Mouse (Mus musculus) liver (tissue): ENCODE data around the gene Txndc5.

Experiments
- DNase-seq: peaks from one replicate; pipeline ENCODE4 v3.0.0-alpha.2; 2020; ENCODE audit warnings: mixed read lengths

The Txndc5 gene

GRCm38 (mm10) chr13:38528687-38529294 lies at the start of gene Txndc5:
TSS of gene Txndc5 (minus strand) at chr13:38528824.
- DNase-seq: no peak

- no peak for DNase-seq
Observed at GRCm38 (mm10) chr13:38574668-38575067, 46.0 kb upstream of the Txndc5 start.

GRCm38 (mm10) chr13:38573281-38573680 lies 44.7 kb upstream of the Txndc5 start:
- no peak for DNase-seq

- no peak for DNase-seq
Observed at GRCm38 (mm10) chr13:38565245-38565644, 36.6 kb upstream of the Txndc5 start.

- DNase-seq: peak; percentile 15
Observed at GRCm38 (mm10) chr13:38554611-38555010, 26.0 kb upstream of the Txndc5 start.

- no peak for DNase-seq
Observed at GRCm38 (mm10) chr13:38554210-38554609, 25.6 kb upstream of the Txndc5 start.

- no peak for DNase-seq
Observed at GRCm38 (mm10) chr13:38548681-38549080, 20.1 kb upstream of the Txndc5 start.

- no peak for DNase-seq
Observed at GRCm38 (mm10) chr13:38547717-38548116, 19.1 kb upstream of the Txndc5 start.

- DNase-seq: no peak
Observed at GRCm38 (mm10) chr13:38546754-38547153, 18.1 kb upstream of the Txndc5 start.

GRCm38 (mm10) chr13:38545460-38545859 lies 16.8 kb upstream of the Txndc5 start:
- no peak for DNase-seq

GRCm38 (mm10) chr13:38544769-38545445 lies 16.3 kb upstream of the Txndc5 start:
- DNase-seq: no peak

GRCm38 (mm10) chr13:38543455-38544125 lies 15.0 kb upstream of the Txndc5 start:
- DNase-seq: no peak

- DNase-seq: no peak
Observed at GRCm38 (mm10) chr13:38539192-38539900, 10.7 kb upstream of the Txndc5 start.

- no peak for DNase-seq
Observed at GRCm38 (mm10) chr13:38537521-38537920, 8.9 kb upstream of the Txndc5 start.

GRCm38 (mm10) chr13:38534731-38535130 lies 6.1 kb upstream of the Txndc5 start:
- DNase-seq: no peak

GRCm38 (mm10) chr13:38534016-38534415 lies 5.4 kb upstream of the Txndc5 start:
- no peak for DNase-seq

GRCm38 (mm10) chr13:38533461-38533860 lies 4.8 kb upstream of the Txndc5 start:
- DNase-seq: no peak

- no peak for DNase-seq
Observed at GRCm38 (mm10) chr13:38531498-38531897, 2.9 kb upstream of the Txndc5 start.

GRCm38 (mm10) chr13:38529576-38529975 lies 952 bp upstream of the Txndc5 start:
- DNase-seq: no peak

- peak; percentile 89 for DNase-seq
Observed at GRCm38 (mm10) chr13:38527797-38528650, 600 bp downstream of the Txndc5 start.

GRCm38 (mm10) chr13:38527041-38527796 lies 1.4 kb downstream of the Txndc5 start:
- no peak for DNase-seq

- DNase-seq: peak; percentile 15
Observed at GRCm38 (mm10) chr13:38526116-38526515, 2.5 kb downstream of the Txndc5 start.
